Mouse (Mus musculus): Measurements from ENCODE around the gene Vmn2r124. TPM values are rescaled to one million over a fixed set of nuclear protein-coding genes. Genes with fewer than 3 reads are reported as not detected.
"Not testable (repeated sequence)": the region's sequence is repeated elsewhere in the genome, so short reads cannot be mapped to it uniquely, and the experiment has no call there.

The Vmn2r124 gene
- total RNA-seq (2021): under 1 TPM; 0.07 to 0.10 TPM

- DNase-seq (ENCODE audit: low spot score in 2 of 2): no peak
- intact Hi-C loops (cut with DNase I): no loop called here
These were observed at the start of gene Vmn2r124 for GRCm38 (mm10) chr17:18049124-18049523. Vmn2r124 (plus strand) TSS chr17:18049424.

GRCm38 (mm10) chr17:18004752-18005151, 44.5 kb upstream of the Vmn2r124 start:
- DNase-seq (ENCODE audit: low spot score in 2 of 2): no peak
- intact Hi-C loops (cut with DNase I): no loop called here

GRCm38 (mm10) chr17:18021433-18021832, 27.8 kb upstream of the Vmn2r124 start, which contains the start of gene Fpr-rs4:
Fpr-rs4 (plus strand) TSS chr17:18021733.
- intact Hi-C loops (cut with DNase I): no loop called here
- no peak for DNase-seq (ENCODE audit: low spot score in 2 of 2)

- intact Hi-C loops (cut with DNase I); DNase-seq (ENCODE audit: low spot score in 2 of 2): not testable (repeated sequence)
These were observed 35.5 kb downstream of the Vmn2r124 start, which contains the start of gene Vmn2r91 for GRCm38 (mm10) chr17:18084716-18085115. Vmn2r91 (plus strand) TSS chr17:18085016.

DNA sequence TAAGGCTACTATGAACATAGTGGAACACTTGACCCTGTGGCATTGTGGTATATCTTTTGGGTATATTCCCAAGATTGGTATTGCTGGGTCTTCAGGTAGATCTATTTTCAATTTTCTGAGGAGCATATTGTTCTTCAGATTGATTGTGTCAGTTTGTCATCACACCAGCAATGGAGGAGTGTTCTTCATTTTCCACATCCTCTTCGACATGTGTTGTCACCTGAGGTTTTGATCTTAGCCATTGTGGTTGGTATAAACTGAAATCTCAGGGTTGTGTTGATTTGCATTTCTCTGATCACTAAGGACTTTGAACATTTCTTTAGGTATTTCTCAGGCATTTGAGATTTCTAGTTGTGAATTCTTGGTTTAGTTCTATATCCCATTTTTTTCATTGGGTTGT, 46.4 kb downstream of the Vmn2r124 start:
- intact Hi-C loops (cut with DNase I); DNase-seq (ENCODE audit: low spot score in 2 of 2): not testable (repeated sequence)

- intact Hi-C loops (cut with DNase I): loop anchor here (10.0 kb wide), 1 partner anchor 73 kb away; no protein-coding TSS in a partner anchor
These were observed 53.0 kb downstream of the Vmn2r124 start for GRCm38 (mm10) chr17:18102265-18102664.

More at GRCm38 (mm10) chr17:18102265-18102664, 53.0 kb downstream of the Vmn2r124 start:
- not testable (repeated sequence) for DNase-seq (ENCODE audit: low spot score in 2 of 2)

Other genes with a start within 250 kb of the Vmn2r124 start
- gene Spaca6, start 222.3 kb upstream of the Vmn2r124 start, total RNA-seq (2021): 100 to 1,000 TPM in 1 of 2 experiments, 10 to 100 TPM in 1; 58.7 to 131 TPM
- gene Has1, start 194.2 kb upstream of the Vmn2r124 start, total RNA-seq (2021): under 1 TPM; 0.45 to 0.79 TPM
- gene Fpr1, start 165.5 kb upstream of the Vmn2r124 start, total RNA-seq (2021): not detected
- not detected for gene Fpr2, start 161.6 kb upstream of the Vmn2r124 start, total RNA-seq (2021)
- gene Fpr3, start 161.6 kb upstream of the Vmn2r124 start, total RNA-seq (2021): not detected
- gene Fpr-rs4, start 27.7 kb upstream of the Vmn2r124 start, total RNA-seq (2021): not detected
- not detected for gene Vmn2r91, start 35.6 kb downstream of the Vmn2r124 start, total RNA-seq (2021)
- gene Vmn2r92, start 102.5 kb downstream of the Vmn2r124 start, total RNA-seq (2021): not detected
- gene Vmn2r94, start 228.3 kb downstream of the Vmn2r124 start, total RNA-seq (2021): not detected
- not detected for gene Vmn2r93, start 248.7 kb downstream of the Vmn2r124 start, total RNA-seq (2021)